Mouse (Mus musculus) spleen, adult 12 weeks (tissue): Measurements from ENCODE around the gene Atf5.

ENCODE experiments used
- DNase-seq: peaks from one replicate; pipeline ENCODE4 v3.0.0; 2022; ENCODE audit warnings: low spot score

Atf5 gene

GRCm38 (mm10) chr7:44768129-44768528, 48.3 kb downstream of the Atf5 start:
- no peak for DNase-seq
